Mouse (Mus musculus) liver, postnatal 0 days (tissue): ENCODE results near the gene 0610030E20Rik.

Experiments
- CTCF ChIP-seq: sonication (generic); IDR thresholded peaks from 2 replicates; pipeline ENCODE4 v1.5.1; 2016; ENCODE audit warnings: antibody characterized with exemption, low read depth
- EP300 ChIP-seq: IDR thresholded peaks from 2 replicates; pipeline ENCODE4 v1.6.1; 2016; ENCODE audit warnings: antibody characterized with exemption, low read depth, mild to moderate bottlenecking

DNA sequence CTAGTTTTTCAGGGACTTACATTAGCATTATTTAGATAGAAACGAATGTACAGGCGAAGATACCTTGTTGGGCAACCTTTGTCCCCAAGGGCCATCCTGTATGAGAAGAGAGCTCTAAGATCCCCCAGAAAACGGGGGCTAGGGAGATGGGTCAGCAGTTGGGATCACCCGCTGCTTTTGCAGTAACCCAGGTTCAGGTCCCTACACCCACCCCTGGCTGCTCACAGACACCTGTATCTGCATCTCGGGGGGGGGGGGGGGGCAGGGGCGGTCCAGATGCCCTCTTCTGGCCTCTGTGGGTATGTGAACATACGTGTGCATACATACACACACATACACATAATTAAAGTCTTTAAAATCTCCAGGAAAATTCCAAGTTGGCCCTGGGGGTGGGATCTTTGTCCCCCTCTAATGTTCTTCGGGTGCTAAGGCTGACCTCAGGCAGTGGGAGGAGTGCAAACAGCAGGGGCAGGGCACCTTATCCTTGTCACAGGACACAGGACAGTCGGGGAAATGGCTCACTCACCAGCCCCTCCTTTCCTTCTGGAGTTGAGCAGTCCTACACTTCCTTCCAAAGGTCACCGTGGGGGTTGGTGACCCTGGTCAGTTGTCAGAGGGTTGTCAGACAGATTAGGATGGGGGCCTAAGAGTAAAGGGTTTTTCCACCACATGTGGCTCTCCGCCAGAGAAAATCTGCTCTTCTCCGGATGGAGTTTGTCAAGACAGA, 43.8 kb downstream of the 0610030E20Rik start:
- TF ChIP-seq CTCF, result peak; percentile 43
- TF ChIP-seq EP300, result peak; percentile 54
